Mouse (Mus musculus) embryonic fibroblast, embryonic 13.5 days (primary cell): Measurements from ENCODE around the gene Anxa11. TPM values are rescaled to one million over a fixed set of nuclear protein-coding genes. Genes with fewer than 3 reads are reported as not detected.
"Not testable (repeated sequence)": the region's sequence is repeated elsewhere in the genome, so short reads cannot be mapped to it uniquely, and the experiment has no call there.

ENCODE experiments used
- H3K27ac ChIP-seq: 2 replicates; pipeline ENCODE4 v1.5.1; 2012; ENCODE audit warnings: low read length, control low read depth, inconsistent platforms; ENCODE audit not compliant: insufficient read depth
- H3K4me1 ChIP-seq: 2 replicates; pipeline ENCODE4 v1.6.1; 2011; ENCODE audit warnings: low read length; ENCODE audit not compliant: control insufficient read depth, insufficient read depth
- H3K4me3 ChIP-seq: 2 replicates; pipeline ENCODE4 v1.5.1; 2011; ENCODE audit warnings: mild to moderate bottlenecking, control low read depth, low read length; ENCODE audit not compliant: insufficient read depth
- CTCF ChIP-seq: IDR thresholded peaks from 2 replicates; pipeline ENCODE4 v1.5.1; 2011; ENCODE audit warnings: mild to moderate bottlenecking, control low read depth, low read length, moderate library complexity, borderline replicate concordance; ENCODE audit not compliant: insufficient read depth
- POLR2A ChIP-seq: IDR thresholded peaks from 2 replicates; pipeline ENCODE4 v1.6.1; 2011; ENCODE audit warnings: low read depth, mild to moderate bottlenecking, control low read depth, low read length, moderate library complexity
- polyA plus RNA-seq: library from polyadenylated mRNA; stranded (reverse); fragments of >200 nt; gene quantifications from 2 replicates; pipeline ENCODE4 v1.2.4, GENCODE M21; 2011; ENCODE audit warnings: low read depth; ENCODE audit not compliant: missing spikeins, insufficient read length

Anxa11 gene
- polyA plus RNA-seq, result 29.5 and 31.7 TPM in 2 replicates

DNA sequence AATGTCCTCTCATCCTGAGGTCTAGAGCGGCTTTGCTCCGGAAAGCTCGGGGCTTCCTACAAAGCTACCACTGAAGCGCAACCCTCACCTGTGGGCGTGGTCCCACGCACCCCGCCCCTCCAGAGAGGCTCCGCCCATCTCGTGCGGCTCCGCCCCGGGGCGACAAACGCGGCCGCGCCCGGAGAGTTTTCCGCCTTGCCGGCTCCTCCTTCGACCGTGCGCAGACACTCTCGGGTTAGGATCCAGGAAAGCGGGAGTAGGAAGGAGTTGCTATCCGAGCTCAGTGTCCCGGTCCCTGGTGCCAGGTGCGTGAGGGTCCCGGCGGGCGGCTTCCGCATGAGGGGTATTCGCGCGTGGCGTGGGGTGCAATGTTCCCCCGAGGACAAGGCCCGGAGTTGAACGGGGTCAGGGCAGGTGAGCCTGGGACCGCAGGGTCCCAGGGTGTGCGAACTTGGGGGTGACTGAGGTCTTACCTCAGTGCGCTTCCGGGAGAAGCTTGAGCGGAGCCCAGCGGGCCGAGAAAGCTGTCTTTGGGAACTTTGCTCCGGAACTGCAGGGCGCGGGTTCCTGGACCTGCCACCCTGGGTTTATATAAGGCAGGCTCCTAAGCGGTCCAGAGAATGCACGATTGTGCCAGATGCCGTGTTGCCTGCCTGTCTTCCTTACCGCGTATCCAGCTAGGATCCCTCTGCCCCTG lies at the start of gene Anxa11:
Gene Anxa11 (plus strand): TSS at position 166 of the 697 bp plus-strand sequence.
- peak; percentile 86 for TF ChIP-seq POLR2A
- TF ChIP-seq CTCF, result no peak
- H3K4me3 ChIP-seq, result peak within 1 kb of the TSS; percentile 73
- no peak within 1 kb of the TSS for H3K27ac ChIP-seq
- H3K4me1 ChIP-seq, result peaks cover 2% of the 10 kb centered on the region; the same call in 1 of the 2 replicates

DNA sequence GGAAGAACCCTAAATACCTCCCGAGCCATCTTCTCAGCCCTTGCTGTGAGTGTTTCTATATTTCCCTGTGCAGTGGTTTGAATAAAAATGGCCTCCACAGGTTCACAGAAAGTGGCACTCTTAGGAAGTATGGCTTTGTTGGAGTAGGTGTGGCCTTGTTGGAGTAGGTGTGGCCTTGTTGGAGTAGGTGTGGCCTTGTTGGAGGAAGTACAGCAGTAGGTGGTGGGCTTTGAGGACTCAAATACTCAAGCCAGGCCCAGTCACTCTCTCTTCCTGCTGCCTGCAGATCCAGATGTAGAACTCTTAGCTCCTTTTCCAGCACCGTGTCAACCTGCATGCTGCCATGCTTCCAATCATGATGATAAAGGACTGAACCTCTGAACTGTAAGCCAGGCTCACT lies 47.6 kb upstream of the Anxa11 start:
- Histone ChIP-seq H3K27ac (no peak overlapping the region), H3K4me1 (peaks cover 10% of the 10 kb centered on the region)

DNA sequence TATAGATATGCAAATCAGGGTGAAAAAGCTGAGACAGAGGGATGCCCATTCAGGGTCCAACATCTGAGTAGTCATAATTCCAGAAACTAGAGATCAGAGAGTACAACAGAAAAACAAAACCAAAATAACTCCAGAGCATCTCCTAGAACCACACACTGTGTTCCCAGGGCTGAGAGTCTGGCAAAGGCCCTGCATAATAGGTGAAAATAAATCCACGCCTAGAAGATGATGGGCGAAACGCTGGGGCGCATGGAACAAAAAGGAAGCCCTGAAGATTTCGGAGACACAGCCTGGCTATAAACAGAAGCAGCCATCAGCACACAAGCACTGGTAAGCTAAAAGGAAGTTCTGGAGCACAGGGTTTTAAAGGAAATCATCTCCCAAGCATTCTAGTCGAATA lies 46.9 kb upstream of the Anxa11 start:
- Histone ChIP-seq H3K27ac (peak overlapping the region; percentile 70), H3K4me1 (peaks cover 7% of the 10 kb centered on the region), H3K4me3 (no peak overlapping the region)
- TF ChIP-seq CTCF, result no peak
- no peak for TF ChIP-seq POLR2A

More for the DNA sequence above, 47.6 kb upstream of the Anxa11 start:
- no peak for TF ChIP-seq POLR2A
- no peak for TF ChIP-seq CTCF
- no peak overlapping the region for H3K4me3 ChIP-seq

DNA sequence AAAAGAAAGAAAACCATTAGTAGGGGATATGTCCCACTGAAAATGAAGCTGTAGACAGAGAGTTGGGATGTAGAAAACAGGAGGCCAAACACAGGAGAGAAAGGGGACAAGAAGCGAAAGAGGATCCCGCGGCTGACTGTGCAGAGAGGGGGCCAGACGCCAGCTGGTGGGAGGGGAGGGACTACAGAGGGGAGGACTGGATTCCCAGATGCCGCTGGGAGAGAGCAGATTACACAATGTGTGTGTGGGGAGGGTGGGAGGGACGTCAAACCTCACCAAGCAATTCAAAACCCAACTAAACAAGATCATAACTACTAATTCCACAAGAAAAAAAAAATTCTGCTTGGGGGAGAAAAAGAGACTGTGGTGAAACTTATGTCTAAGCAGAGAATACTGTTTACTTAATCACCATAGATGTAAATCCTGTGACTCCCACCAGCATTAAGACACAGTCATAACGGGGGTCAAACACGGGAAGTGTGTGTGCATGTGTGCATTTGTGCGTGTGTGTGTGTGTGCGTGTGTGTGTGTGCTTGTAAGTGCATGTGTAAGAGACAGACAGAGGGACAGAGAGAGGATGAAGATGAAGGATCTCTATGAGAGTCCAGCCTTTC lies 46.3 kb upstream of the Anxa11 start:
- TF ChIP-seq CTCF (no peak), POLR2A (peak; percentile 18; the same call in 1 of the 2 replicates)
- H3K27ac ChIP-seq, result peak overlapping the region; percentile 70
- H3K4me1 ChIP-seq, result peaks cover 7% of the 10 kb centered on the region
- H3K4me3 ChIP-seq, result no peak overlapping the region

DNA sequence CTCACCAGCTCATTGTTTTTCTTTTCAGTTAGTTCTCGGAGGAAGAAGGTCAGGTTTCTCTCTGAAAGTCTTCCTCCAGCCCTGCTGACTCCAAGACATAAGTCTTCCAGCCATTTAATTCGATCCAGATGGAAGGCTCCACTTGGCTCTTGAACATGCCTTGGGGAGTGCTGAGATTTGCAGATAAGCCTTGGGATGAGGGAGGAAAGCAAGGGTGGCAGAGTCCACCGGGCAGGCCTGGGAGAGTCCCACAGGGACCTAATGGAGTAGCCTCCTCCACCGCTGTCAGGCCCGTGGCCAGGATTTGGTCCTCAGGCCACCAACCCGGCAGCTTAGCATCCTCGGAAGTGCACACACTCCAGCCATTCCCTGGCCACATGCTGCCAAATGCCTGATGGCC lies 45.3 kb upstream of the Anxa11 start:
- TF ChIP-seq POLR2A (no peak), CTCF (no peak)
- Histone ChIP-seq H3K27ac (peak overlapping the region; percentile 36), H3K4me1 (peaks cover 7% of the 10 kb centered on the region), H3K4me3 (no peak overlapping the region)

DNA sequence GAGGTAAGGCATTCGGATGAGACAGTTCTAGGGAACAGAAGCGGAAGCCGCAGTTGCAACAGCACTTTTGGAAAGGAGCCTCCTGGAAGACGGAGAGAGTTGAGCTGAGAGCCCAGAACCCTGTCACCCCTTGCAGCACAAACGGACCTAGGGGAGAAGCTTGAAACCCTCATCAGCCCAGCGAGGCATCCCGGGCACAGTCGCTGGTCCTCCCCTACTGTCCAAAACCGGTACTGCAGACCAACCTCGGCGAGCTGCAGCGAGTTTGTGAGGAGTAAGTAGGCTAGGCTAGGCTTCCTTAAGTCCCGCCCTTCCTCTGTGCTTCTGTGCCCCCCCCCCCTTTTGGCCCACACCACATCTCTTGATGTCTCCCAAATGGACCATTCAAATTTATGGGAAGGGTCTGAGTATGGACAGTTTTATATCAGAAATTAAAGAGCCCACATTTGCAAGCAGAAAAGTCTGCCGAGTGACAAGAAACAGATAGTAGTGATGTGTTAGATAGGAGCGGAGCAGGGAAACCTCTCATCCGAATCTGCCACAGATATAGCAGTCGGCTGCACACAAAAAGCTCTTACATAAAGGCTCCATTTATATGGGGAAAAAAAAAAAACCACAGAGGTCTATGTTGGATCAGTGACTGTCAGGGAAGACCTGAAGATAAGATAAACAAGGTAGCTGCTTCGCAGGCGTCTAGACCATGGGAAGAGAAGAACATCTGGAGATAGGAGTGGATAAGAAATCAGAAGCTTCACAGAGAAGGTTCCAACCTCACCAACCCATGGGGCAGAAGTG lies 41.6 kb upstream of the Anxa11 start:
- H3K27ac ChIP-seq, result no peak overlapping the region

DNA sequence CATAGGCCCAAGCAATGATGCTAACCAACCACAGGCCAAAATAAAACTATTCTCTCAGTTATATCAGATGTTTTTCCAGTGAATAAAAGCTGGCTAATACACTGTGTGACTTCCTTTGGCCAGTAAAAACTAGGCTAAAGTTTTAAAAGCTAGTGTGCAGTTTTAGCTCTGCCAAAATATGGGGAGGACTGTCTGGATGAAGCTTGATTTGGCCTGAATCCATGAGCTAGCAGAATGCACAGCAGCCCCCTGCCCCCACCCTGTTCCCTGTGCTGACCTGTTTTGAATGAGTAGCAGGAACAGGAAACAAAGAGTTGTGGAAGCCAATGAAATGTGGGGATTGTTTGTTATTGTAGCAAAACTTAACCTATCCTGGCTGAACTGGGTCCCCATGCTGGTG lies 39.4 kb upstream of the Anxa11 start:
- no peak overlapping the region for H3K4me3 ChIP-seq
- H3K4me1 ChIP-seq, result no peaks in the 10 kb centered on the region
- H3K27ac ChIP-seq, result peak overlapping the region; percentile 35; the same call in 1 of the 2 replicates
- no peak for TF ChIP-seq POLR2A
- TF ChIP-seq CTCF, result no peak

More for the DNA sequence above, 41.6 kb upstream of the Anxa11 start:
- H3K4me1 ChIP-seq, result peaks cover 5% of the 10 kb centered on the region
- H3K4me3 ChIP-seq, result no peak overlapping the region
- no peak for TF ChIP-seq POLR2A
- peak; percentile 92 for TF ChIP-seq CTCF

DNA sequence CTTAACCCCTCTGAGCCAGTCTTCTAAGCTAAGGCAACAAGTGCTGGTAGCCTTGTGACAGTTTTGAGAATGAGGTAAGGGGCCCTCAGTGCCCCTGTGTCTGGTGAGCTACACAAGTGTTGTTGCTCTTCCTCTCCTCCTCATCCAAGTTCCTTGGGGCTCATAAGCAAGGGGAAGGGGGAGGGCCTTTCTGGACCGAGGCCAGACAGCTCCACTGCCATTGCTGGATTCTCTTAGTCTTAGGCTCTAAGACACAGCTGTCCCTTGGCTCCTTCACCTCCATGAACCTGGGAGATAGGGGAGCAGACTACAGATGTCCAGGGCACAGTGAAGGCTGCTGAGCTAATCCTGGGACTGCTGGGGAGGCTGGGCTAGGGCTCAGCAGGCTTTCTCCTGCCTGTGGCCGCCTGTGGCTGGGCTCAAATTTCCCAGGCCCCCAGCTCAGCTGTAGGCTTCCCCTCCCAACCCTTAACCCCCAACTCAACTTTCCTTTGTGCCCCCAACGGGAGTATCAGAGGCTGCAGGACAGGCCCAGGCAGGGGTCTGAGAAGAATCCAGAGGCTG lies 38.6 kb upstream of the Anxa11 start:
- H3K27ac ChIP-seq, result no peak overlapping the region
- no peaks in the 10 kb centered on the region for H3K4me1 ChIP-seq
- no peak for TF ChIP-seq POLR2A
- TF ChIP-seq CTCF, result no peak
- no peak overlapping the region for H3K4me3 ChIP-seq

DNA sequence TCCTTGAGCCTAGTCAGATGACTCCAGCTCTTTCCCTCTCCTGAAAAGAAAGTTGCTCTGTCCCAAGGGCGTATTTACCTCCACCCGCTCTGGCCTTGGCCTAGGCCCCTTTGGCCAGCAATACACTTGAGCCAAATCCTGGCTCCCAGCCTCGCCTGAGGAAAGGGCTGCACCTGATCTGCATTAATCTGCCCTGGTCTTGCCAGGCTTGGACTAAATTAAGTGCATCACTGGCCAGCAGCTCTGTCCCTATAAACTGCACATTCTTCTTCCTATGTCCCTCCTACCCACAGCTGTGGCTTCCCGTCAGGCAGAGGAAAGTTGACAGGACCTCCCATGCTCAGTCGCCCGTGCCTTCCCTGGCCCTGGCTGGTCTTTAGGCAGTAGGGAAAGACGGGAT lies 36.1 kb upstream of the Anxa11 start:
- no peak overlapping the region for H3K4me3 ChIP-seq
- TF ChIP-seq POLR2A (no peak), CTCF (no peak)
- H3K4me1 ChIP-seq, result no peaks in the 10 kb centered on the region
- no peak overlapping the region for H3K27ac ChIP-seq

DNA sequence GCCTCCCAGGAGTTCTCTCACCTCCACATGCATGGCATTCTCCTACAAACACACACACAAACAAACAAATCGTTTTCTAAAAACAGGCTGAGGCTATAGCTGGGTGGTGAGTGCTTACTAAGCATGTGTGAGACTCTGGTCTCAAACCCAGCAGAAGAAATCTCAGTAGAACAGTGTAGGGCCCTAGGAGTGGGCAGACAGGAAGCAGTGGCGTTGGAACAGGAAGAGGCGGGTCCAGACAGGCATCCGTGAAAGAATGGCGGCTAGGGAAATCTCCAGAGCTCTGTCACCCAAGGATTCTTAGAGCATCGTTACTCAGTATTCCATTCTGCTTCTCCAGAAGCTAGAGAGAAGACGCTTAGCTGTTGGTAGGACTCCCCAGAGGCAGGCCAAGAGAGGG lies 35.4 kb upstream of the Anxa11 start:
- TF ChIP-seq CTCF (no peak), POLR2A (no peak)
- Histone ChIP-seq H3K4me3 (no peak overlapping the region), H3K27ac (no peak overlapping the region)

DNA sequence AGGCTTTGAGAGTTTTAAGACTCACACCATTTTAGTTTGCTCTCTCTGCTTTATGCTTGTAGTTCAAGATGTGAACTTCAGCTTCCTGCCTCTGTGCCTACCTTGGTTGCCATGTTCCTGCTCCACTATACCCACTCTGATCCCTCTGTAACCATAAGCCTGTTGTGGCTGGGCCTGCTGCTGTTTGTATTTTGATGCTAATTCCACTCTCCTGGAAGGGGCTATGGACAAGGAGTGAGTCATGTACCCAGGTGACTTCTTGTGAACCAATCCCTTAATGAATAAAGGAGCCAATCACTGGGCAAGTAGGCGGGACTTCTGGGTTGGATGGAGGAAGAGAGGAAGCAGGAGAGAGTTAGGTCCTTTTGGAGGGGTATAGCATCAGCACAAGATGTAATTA lies 30.9 kb upstream of the Anxa11 start:
- H3K4me1 ChIP-seq, H3K27ac ChIP-seq, H3K4me3 ChIP-seq: not testable (repeated sequence)

More for the DNA sequence above, 35.4 kb upstream of the Anxa11 start:
- no peaks in the 10 kb centered on the region for H3K4me1 ChIP-seq
